Mouse (Mus musculus) liver, embryonic 15.5 days (tissue): ENCODE results near the gene Ccdc149. TPM values are rescaled to one million over a fixed set of nuclear protein-coding genes. Genes with fewer than 3 reads are reported as not detected.

Experiments
- ATAC-seq: fragments of 200-750 bp; cut with Nextera tagmentation; 2 replicates; pipeline ENCODE4 v1.8.0; 2017; ENCODE audit warnings: moderate number of reproducible peaks, mild to moderate bottlenecking, moderate library complexity; ENCODE audit not compliant: insufficient read depth
- H3K27ac ChIP-seq: fragments of 300-500 bp; sonication (generic); replicated peaks from 2 replicates; pipeline ENCODE4 v1.5.1; 2015; ENCODE audit warnings: mild to moderate bottlenecking, inconsistent platforms
- H3K27me3 ChIP-seq: fragments of 300-500 bp; sonication (generic); 2 replicates; pipeline ENCODE4 v1.6.1; 2015; ENCODE audit warnings: mild to moderate bottlenecking, inconsistent platforms
- H3K36me3 ChIP-seq: fragments of 300-500 bp; sonication (generic); replicated peaks from 2 replicates; pipeline ENCODE4 v1.6.1; 2015; ENCODE audit warnings: moderate library complexity, mild to moderate bottlenecking, inconsistent platforms
- H3K4me1 ChIP-seq: fragments of 300-500 bp; sonication (generic); replicated peaks from 2 replicates; pipeline ENCODE4 v1.6.1; 2015; ENCODE audit warnings: inconsistent platforms
- H3K4me2 ChIP-seq: fragments of 300-500 bp; sonication (generic); 2 replicates; pipeline ENCODE4 v1.6.1; 2015; ENCODE audit warnings: moderate library complexity, mild to moderate bottlenecking, inconsistent platforms
- H3K4me3 ChIP-seq: fragments of 300-500 bp; sonication (generic); replicated peaks from 2 replicates; pipeline ENCODE4 v1.5.1; 2015; ENCODE audit warnings: mild to moderate bottlenecking, inconsistent platforms
- H3K9ac ChIP-seq: fragments of 300-500 bp; sonication (generic); 2 replicates; pipeline ENCODE4 v1.6.1; 2015; ENCODE audit warnings: moderate library complexity, mild to moderate bottlenecking, inconsistent platforms
- H3K9me3 ChIP-seq: fragments of 300-500 bp; sonication (generic); replicated peaks from 2 replicates; pipeline ENCODE4 v1.6.1; 2016; ENCODE audit warnings: inconsistent platforms
- WGBS: fragments of 180-500 bp; shearing (Covaris S2); methylation state at CpG from one replicate; pipeline ENCODE4 v1.1.7; 2015; ENCODE audit warnings: mixed read lengths; ENCODE audit not compliant: insufficient replicate concordance; 5-methylcytosine and 5-hydroxymethylcytosine counted together
- polyA plus RNA-seq: library from polyadenylated mRNA; unstranded; fragments of >200 nt; fragmentation: Nextera tagmentation; extraction: Ambion mirVana; gene quantifications from 2 replicates; pipeline ENCODE4 v1.2.1, GENCODE M21; 2015

Gene Ccdc149
- polyA plus RNA-seq, 1 experiment from 2014 or later = 0.60 TPM

DNA sequence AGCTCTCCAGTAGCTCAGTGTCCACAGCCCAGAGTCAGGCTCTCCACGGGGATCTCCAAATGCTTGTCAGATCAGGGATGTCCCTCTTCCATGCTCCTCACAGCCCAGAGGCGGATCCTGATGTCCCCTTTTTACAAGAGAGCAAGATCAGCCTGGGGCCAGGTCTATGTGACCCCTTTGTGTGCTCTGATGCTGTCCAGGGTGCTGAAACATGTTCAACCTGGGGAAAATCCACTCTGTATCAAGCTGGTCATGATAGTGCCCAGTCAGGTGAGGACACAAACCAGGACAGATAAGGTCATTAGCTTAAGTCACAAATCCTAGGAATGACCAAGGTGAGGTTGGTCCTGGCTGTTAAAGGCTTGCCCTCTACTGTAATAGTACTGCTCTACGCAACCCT, 59.8 kb downstream of the Ccdc149 start:
- Histone ChIP-seq H3K27ac (no peak overlapping the region), H3K36me3 (no peaks in the 10 kb centered on the region), H3K4me3 (no peak overlapping the region), H3K4me1 (no peaks in the 10 kb centered on the region), H3K9me3 (no peaks in the 10 kb centered on the region), H3K4me2 (no peak overlapping the region), H3K9ac (no peak overlapping the region), H3K27me3 (no peaks in the 10 kb centered on the region)
- no peak for ATAC-seq
- WGBS = 53% methylated on average over 3 of the region's 3 CpGs

DNA sequence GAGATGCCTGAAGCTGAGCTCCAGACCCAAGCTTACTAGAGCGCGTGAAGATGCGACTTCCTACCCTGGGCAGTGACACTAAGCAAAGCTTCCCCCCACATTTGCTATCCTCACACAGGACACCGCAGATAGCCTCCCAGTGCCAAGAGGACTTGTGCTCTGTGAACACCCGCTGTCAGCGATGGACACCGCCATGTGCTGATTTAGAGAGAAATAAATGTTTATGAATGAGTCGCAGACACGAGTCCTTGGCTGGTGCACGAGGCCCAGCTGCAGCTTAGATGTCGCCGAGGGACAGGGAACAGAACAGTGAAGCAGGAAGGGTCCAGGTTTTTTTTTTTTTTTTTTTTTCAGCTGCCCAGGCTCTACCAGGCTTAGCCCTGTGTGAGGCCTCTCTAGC, 61.1 kb downstream of the Ccdc149 start:
- Histone ChIP-seq H3K4me1 (no peaks in the 10 kb centered on the region), H3K27ac (no peak overlapping the region), H3K36me3 (no peaks in the 10 kb centered on the region), H3K9me3 (no peaks in the 10 kb centered on the region), H3K9ac (no peak overlapping the region), H3K27me3 (no peaks in the 10 kb centered on the region), H3K4me3 (no peak overlapping the region), H3K4me2 (no peak overlapping the region)
- WGBS = 73% methylated on average over 12 of the region's 12 CpGs
- no peak for ATAC-seq

DNA sequence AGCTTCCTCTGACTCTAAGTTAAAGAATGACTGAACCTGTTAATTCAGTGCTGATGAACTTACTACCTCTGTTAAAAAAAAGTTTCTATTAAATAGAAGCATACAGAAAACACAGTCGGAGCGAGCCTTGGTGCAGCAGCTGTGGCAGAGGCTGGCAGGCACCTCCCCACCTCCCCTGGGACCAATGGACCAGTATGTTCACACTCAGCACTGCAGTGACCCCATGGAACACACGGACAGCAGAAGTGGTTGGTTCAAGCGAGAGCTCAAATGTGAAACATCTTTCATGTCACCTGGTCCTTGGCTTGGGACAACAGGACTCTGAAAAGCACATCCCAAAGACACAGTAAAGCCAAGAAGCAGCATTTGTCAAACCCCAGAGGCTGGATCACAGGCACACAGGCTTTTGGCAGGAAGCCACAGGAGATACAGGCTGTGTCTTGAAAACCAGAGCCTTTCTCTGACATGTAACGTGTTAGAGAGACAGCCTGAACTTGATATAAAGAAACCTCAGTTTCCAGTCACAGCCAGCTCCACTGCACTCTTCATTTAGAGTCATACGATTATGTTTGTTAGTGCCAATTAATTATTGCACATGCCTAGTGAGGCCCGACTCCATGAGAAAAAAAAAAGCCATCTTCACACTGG, 62.5 kb downstream of the Ccdc149 start:
- H3K27me3 ChIP-seq = no peaks in the 10 kb centered on the region
- ATAC-seq = no peak
- no peaks in the 10 kb centered on the region for H3K9me3 ChIP-seq
- H3K27ac ChIP-seq = no peak overlapping the region
- H3K36me3 ChIP-seq = no peaks in the 10 kb centered on the region
- H3K4me2 ChIP-seq = no peak overlapping the region
- H3K9ac ChIP-seq = no peak overlapping the region
- no peak overlapping the region for H3K4me3 ChIP-seq
- H3K4me1 ChIP-seq = no peaks in the 10 kb centered on the region
- 51% methylated on average over 7 of the region's 7 CpGs for WGBS

DNA sequence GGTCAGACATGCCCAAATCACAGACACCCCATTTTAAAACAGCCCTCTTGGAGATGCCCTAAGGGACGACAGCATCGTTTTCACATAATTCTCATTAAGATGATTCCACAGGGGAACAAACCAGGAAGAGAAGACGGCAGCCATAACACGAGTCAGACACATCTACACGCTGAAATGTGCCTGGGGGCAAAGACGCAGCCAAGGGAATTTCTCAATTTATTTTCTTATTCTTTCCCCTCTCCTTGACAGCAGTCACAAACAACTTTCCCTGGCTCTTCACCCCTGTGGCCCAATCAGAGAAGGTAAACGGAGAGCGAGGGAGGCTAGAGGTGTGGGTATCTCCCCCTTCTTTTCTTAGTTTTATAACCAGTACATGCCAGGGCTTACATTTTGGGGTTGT, 66.9 kb downstream of the Ccdc149 start:
- no peak overlapping the region for H3K4me3 ChIP-seq
- no peaks in the 10 kb centered on the region for H3K4me1 ChIP-seq
- H3K36me3 ChIP-seq = no peaks in the 10 kb centered on the region
- no peak overlapping the region for H3K4me2 ChIP-seq
- no peaks in the 10 kb centered on the region for H3K27me3 ChIP-seq
- ATAC-seq = no peak
- no peak overlapping the region for H3K27ac ChIP-seq
- H3K9me3 ChIP-seq = no peaks in the 10 kb centered on the region
- no peak overlapping the region for H3K9ac ChIP-seq
- 73% methylated on average over 8 of the region's 8 CpGs for WGBS

DNA sequence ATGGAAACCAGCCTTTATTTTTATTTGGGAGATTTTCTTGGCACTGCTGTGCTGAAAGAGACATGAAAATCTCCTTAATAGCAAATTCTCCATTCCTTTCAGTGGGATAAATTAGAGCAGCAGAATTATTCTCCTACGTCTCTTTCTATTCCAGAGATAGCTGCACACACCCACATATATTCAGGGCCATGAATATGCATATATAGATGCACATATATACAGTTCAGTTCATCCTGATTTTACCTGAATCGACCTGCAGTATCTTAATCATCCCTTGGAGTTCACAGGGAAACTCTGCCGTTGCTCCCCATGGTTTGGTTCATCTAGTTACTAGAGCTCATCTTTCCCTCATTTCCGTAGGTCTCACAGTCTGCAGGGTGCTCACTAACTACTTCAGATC, 77.6 kb downstream of the Ccdc149 start:
- no peak overlapping the region for H3K9ac ChIP-seq
- no peaks in the 10 kb centered on the region for H3K4me1 ChIP-seq
- no peak for ATAC-seq
- no peaks in the 10 kb centered on the region for H3K36me3 ChIP-seq
- WGBS = 55% methylated on average over 4 of the region's 4 CpGs
- no peak overlapping the region for H3K4me3 ChIP-seq
- H3K27ac ChIP-seq = no peak overlapping the region
- H3K27me3 ChIP-seq = no peaks in the 10 kb centered on the region
- no peak overlapping the region for H3K4me2 ChIP-seq
- H3K9me3 ChIP-seq = no peaks in the 10 kb centered on the region

DNA sequence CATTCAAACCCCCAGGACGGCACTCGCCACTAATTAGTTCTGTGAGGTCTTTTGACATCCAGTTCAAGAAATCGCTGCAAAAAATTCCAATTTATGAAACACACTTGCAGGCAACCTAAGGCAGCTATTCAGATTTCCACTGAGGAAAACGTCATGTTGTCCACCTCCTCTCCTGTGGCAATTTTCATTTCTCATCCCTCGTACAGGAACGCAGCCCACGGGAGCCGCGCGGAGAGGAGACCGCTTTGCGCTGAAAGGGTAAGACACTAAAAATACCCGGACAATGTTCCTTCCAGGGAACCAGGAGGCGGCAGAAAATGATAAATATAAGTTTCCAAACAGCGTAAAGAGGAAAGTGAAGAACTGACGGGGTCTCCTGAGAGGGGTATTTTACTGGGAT, 79.8 kb downstream of the Ccdc149 start:
- H3K4me3 ChIP-seq = no peak overlapping the region
- H3K36me3 ChIP-seq = no peaks in the 10 kb centered on the region
- no peaks in the 10 kb centered on the region for H3K4me1 ChIP-seq
- no peaks in the 10 kb centered on the region for H3K9me3 ChIP-seq
- no peak overlapping the region for H3K9ac ChIP-seq
- 74% methylated on average over 16 of the region's 16 CpGs for WGBS
- H3K4me2 ChIP-seq = no peak overlapping the region
- no peak overlapping the region for H3K27ac ChIP-seq
- ATAC-seq = no peak
- no peaks in the 10 kb centered on the region for H3K27me3 ChIP-seq

DNA sequence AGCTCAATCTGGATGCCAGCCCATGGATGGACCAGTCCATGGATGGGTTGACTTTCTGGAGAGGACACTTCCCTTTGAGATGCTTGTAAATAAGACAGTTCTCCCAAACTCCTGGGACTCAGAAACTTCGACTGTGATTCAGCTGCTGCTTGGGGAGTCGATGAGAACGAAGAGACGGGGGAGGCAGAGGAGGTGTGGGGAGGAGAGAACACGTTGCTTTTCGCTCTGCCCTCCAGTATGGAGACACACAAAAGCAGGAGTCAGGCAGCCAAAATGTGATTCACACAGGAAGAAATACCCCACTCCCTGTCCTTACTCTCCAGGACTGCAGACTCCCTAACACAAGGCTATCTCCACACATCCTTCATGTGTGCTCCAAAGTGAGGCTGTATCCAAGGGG, 80.9 kb downstream of the Ccdc149 start:
- no peak overlapping the region for H3K4me2 ChIP-seq
- no peaks in the 10 kb centered on the region for H3K4me1 ChIP-seq
- no peaks in the 10 kb centered on the region for H3K27me3 ChIP-seq
- WGBS = 71% methylated on average over 6 of the region's 6 CpGs
- no peaks in the 10 kb centered on the region for H3K36me3 ChIP-seq
- H3K4me3 ChIP-seq = no peak overlapping the region
- no peaks in the 10 kb centered on the region for H3K9me3 ChIP-seq
- no peak overlapping the region for H3K27ac ChIP-seq
- H3K9ac ChIP-seq = no peak overlapping the region
- ATAC-seq = no peak

DNA sequence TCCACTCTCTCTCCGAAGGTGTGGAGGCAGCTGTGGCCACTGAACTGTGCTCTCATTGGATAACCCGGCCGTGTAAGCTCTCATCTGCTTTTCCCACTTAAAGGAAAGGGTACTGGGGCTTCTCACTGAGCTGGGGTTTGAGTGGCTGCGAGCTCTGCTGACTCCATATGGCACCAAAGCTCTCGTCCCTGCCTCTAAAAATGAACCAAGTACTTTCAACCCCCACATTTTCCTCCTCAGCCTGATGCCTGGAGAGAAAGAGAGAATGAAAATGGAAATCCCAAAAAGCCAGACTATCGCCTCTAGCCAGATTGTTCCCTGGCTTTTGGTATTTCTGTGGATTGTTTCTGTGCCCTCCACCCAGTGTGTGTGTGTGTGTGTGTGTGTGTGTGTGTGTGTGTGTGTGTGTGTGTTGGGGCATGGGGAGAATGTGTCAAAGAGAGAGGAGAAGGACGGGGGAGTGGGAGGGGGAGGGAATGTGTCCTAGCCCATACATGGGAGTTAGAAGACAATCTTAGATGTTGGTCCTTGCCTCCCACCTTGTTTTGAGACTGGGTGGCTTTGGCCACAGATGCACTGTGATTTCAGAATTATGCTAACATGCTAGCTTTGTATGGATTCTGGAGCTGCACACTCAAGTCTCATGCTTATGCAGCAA, 83.1 kb downstream of the Ccdc149 start:
- Histone ChIP-seq H3K9ac (no peak overlapping the region), H3K9me3 (no peaks in the 10 kb centered on the region), H3K36me3 (no peaks in the 10 kb centered on the region), H3K4me2 (no peak overlapping the region), H3K27ac (no peak overlapping the region), H3K4me1 (no peaks in the 10 kb centered on the region), H3K4me3 (no peak overlapping the region), H3K27me3 (no peaks in the 10 kb centered on the region)
- 51% methylated on average over 7 of the region's 7 CpGs for WGBS
- no peak for ATAC-seq

DNA sequence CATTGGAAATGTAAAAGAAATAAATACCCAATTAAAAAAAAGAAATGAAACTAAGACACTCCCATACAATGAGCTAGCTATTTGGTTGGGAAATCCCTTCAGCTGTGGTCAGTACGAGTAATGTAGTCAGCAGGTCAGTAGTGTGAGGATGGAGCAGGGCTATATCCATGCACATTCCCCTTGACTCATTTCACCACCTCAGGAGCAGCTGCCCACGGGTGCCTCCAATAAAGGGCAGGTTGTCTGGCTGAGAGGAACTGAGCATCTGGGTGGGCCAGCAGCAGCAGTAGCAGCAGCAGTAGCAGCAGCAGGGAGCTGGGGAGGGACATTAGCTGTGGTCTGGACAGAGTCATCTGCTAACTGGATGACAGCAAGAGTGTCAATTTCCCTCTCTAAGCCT, 85.3 kb downstream of the Ccdc149 start:
- H3K4me1 ChIP-seq = no peaks in the 10 kb centered on the region
- no peak for ATAC-seq
- 44% methylated on average over 2 of the region's 2 CpGs for WGBS
- H3K9ac ChIP-seq = no peak overlapping the region
- H3K27ac ChIP-seq = no peak overlapping the region
- no peaks in the 10 kb centered on the region for H3K9me3 ChIP-seq
- no peaks in the 10 kb centered on the region for H3K27me3 ChIP-seq
- H3K4me2 ChIP-seq = no peak overlapping the region
- no peaks in the 10 kb centered on the region for H3K36me3 ChIP-seq
- no peak overlapping the region for H3K4me3 ChIP-seq

DNA sequence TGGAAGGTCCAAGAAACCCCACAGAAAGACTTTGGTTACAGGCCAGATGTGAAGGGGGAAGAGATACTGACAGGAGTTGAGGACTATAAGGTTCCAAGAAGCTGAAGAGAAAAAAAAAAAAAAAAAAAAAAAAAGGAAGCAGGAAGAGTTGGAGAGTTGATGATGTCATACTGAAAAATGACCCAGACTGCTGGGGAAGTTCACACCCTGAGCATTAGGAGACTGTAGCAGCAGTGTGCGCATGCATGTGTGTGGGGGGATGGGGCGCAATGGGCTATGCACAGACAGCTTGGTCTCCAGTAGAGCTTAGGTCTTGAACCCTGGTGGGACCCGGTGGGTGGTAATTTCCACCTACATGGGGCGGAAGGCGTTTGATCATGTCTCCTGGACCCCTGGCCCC, 87.6 kb downstream of the Ccdc149 start:
- Histone ChIP-seq H3K9ac (no peak overlapping the region), H3K9me3 (no peaks in the 10 kb centered on the region), H3K4me3 (no peak overlapping the region), H3K36me3 (no peaks in the 10 kb centered on the region), H3K4me1 (no peaks in the 10 kb centered on the region), H3K27me3 (no peaks in the 10 kb centered on the region), H3K4me2 (no peak overlapping the region), H3K27ac (no peak overlapping the region)
- no peak for ATAC-seq
- 65% methylated on average over 5 of the region's 5 CpGs for WGBS

DNA sequence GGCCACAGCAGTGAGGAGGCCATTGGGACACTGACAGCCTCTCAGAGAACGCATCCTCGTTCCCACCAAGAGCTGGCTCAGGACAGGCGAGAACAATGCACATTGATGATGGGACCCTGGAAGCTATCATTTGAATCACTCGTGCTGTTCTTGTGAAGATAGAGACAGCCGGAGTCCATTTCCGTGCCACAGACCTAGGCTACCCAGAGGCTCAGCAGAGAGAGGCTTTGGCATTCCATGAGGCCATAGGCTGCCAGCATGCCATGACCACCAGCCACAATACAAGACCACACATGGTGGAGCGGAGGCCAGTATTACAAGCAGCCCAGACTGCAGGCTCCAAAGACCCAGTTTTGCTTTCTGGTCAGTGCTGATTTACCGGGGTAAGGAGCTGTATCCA, 88.5 kb downstream of the Ccdc149 start:
- Histone ChIP-seq H3K36me3 (no peaks in the 10 kb centered on the region), H3K4me2 (no peak overlapping the region), H3K4me1 (no peaks in the 10 kb centered on the region), H3K9ac (no peak overlapping the region), H3K4me3 (no peak overlapping the region), H3K27me3 (no peaks in the 10 kb centered on the region), H3K9me3 (no peaks in the 10 kb centered on the region), H3K27ac (no peak overlapping the region)
- WGBS = 78% methylated on average over 8 of the region's 8 CpGs
- no peak for ATAC-seq

DNA sequence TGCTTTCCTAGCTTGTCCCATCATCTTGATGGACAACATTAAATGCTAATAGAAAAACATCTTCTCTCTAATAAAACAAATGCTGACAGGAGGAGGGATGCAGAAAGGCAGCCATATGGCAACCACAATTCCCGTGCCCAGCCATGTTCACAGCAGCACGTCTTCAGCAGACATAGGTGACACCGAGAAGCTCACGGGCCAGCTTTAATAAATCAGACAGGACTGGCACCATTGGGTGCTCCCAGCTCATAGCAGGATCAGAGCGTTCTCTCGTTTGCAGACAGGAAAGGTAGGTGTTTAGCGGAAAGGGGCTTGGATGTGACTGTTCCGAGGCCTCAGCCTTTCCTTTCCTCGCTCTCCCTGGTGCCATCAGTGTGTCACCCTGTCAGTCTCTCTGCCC, 95.5 kb downstream of the Ccdc149 start:
- ATAC-seq = no peak
- no peaks in the 10 kb centered on the region for H3K27me3 ChIP-seq
- 72% methylated on average over 9 of the region's 9 CpGs for WGBS
- no peak overlapping the region for H3K27ac ChIP-seq
- H3K4me1 ChIP-seq = no peaks in the 10 kb centered on the region
- H3K36me3 ChIP-seq = no peaks in the 10 kb centered on the region
- no peak overlapping the region for H3K4me2 ChIP-seq
- H3K4me3 ChIP-seq = no peak overlapping the region
- H3K9me3 ChIP-seq = no peaks in the 10 kb centered on the region
- no peak overlapping the region for H3K9ac ChIP-seq
